Mouse (Mus musculus): Measurements from ENCODE around the gene Prkaca.
A peak's percentile ranks its signal among the peaks of the same experiment; 100 is the strongest.
"Not testable (repeated sequence)": the region's sequence is repeated elsewhere in the genome, so short reads cannot be mapped to it uniquely, and the experiment has no call there.

The Prkaca gene

DNA sequence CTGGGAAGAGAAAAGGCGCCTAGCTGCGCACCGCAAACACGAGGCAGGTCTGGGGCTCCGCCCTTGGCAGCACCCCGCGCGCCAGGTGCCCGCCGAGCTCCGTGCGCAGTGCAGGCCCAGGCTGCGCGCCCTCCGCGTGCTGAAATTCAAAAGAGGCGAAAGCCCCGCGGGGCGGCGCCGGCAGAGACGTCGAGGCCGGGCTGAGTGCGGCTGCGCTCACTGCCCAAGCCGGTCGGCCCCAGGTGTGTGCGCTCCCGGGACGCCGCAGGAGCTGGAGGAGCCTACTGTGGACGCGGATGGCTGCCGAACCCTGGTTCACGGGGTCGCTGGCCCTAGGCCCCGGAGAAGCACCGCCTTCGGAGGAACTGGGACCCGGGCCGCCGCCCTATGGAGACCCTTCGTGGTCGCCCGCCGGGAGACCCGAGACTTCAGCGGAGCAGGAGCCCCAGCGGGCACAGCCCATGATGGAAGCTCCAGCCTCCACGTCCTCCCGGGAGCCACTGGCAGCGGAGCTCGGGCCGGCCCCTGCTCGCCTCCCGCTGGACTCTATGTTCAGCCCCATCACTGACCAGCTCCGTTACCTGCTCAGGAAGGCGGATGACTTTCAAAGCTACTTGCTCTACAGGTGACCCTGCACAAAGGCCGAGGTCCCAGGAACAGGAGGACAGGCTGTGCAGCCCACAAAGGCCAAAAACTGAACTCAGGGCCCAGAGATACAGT, 28.6 kb downstream of the Prkaca start, which contains the start of gene 1700067K01Rik:
Gene 1700067K01Rik, plus strand, starts transcription at position 222 of the 720 bp plus-strand sequence.
- no peaks in the 10 kb centered on the region for H3K9me3 ChIP-seq (ENCODE audit: low read length)
- peak within 1 kb of the TSS; percentile 76 for H3K4me3 ChIP-seq (replicated peaks; ENCODE audit: low read length)
- peaks cover 61% of the 10 kb centered on the region for H3K4me1 ChIP-seq (replicated peaks; ENCODE audit: low read depth, low read length)
- peaks cover 24% of the 10 kb centered on the region for H3K27me3 ChIP-seq (ENCODE audit: insufficient read depth, low read length)
- TF ChIP-seq CTCF (conservative IDR thresholded peaks at IDR 0.05; ENCODE audit: low read length) (no peak), POU5F1 (IDR thresholded peaks at IDR 0.05; ENCODE audit: borderline replicate concordance, low read length) (no peak), NANOG (IDR thresholded peaks at IDR 0.05; ENCODE audit: borderline replicate concordance, low read length) (no peak)
- H3K36me3 ChIP-seq (ENCODE audit: insufficient read depth, low read length) = peaks cover 41% of the 10 kb centered on the region

- Histone ChIP-seq H3K4me1 (replicated peaks; ENCODE audit: low read depth, low read length) (peaks cover 69% of the 10 kb centered on the region), H3K9me3 (ENCODE audit: low read length) (no peaks in the 10 kb centered on the region), H3K36me3 (ENCODE audit: insufficient read depth, low read length) (peaks cover 41% of the 10 kb centered on the region), H3K4me3 (replicated peaks; ENCODE audit: low read length) (no peak overlapping the region), H3K27me3 (ENCODE audit: insufficient read depth, low read length) (peaks cover 23% of the 10 kb centered on the region)
- no peak for TF ChIP-seq CTCF (conservative IDR thresholded peaks at IDR 0.05; ENCODE audit: low read length)
Observed at GRCm38 (mm10) chr8:84002957-84003611, 30.3 kb downstream of the Prkaca start.

DNA sequence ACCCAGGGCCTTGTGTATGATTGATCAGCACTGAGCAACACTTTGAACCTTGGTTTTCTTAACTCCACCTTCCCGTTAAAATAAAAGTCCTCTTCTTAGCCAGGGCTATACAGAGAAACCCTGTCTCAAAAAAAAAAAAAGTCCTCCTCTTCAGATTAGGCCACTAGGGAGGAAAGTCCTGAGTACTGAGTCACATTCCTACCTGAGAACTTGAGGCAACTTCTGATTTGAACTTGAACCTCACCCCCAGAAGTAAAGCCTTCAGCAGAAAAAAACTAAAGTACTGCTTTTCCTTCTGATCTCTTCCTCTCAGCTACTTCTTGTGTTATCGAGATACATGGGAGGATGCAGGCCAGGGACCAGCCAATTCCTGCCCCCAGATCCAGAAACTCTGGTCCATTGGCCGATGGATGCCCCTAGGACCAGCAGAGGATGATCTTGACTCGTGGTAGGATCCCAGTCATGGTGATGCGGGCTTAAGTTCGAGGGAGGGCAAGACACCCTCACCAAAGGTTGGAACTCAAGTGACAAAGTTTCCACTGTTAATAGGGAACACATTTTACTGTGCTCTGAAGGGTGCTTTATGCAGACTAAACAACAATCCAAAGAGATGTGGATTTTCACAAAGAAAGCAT, 30.9 kb downstream of the Prkaca start:
- Histone ChIP-seq H3K27me3 (ENCODE audit: insufficient read depth, low read length) (peaks cover 23% of the 10 kb centered on the region), H3K4me1 (replicated peaks; ENCODE audit: low read depth, low read length) (peaks cover 74% of the 10 kb centered on the region), H3K36me3 (ENCODE audit: insufficient read depth, low read length) (peaks cover 41% of the 10 kb centered on the region), H3K4me3 (replicated peaks; ENCODE audit: low read length) (peak overlapping the region; percentile 80), H3K9me3 (ENCODE audit: low read length) (no peaks in the 10 kb centered on the region)
- TF ChIP-seq CTCF (conservative IDR thresholded peaks at IDR 0.05; ENCODE audit: low read length) (no peak), POU5F1 (IDR thresholded peaks at IDR 0.05; ENCODE audit: borderline replicate concordance, low read length) (no peak), NANOG (IDR thresholded peaks at IDR 0.05; ENCODE audit: borderline replicate concordance, low read length) (no peak)

GRCm38 (mm10) chr8:84004533-84005201, 31.9 kb downstream of the Prkaca start:
- H3K4me3 ChIP-seq (replicated peaks; ENCODE audit: low read length) = peak overlapping the region; percentile 80

GRCm38 (mm10) chr8:84005502-84005901, 32.7 kb downstream of the Prkaca start:
- peaks cover 23% of the 10 kb centered on the region for H3K27me3 ChIP-seq (ENCODE audit: insufficient read depth, low read length)
- peaks cover 74% of the 10 kb centered on the region for H3K4me1 ChIP-seq (replicated peaks; ENCODE audit: low read depth, low read length)
- peaks cover 23% of the 10 kb centered on the region for H3K36me3 ChIP-seq (ENCODE audit: insufficient read depth, low read length)
- not testable (repeated sequence) for H3K4me3 ChIP-seq (replicated peaks; ENCODE audit: low read length); H3K9me3 ChIP-seq (ENCODE audit: low read length)

More at GRCm38 (mm10) chr8:84004533-84005201, 31.9 kb downstream of the Prkaca start:
- peaks cover 71% of the 10 kb centered on the region for H3K4me1 ChIP-seq (replicated peaks; ENCODE audit: low read depth, low read length)
- H3K9me3 ChIP-seq (ENCODE audit: low read length) = no peaks in the 10 kb centered on the region
- peaks cover 19% of the 10 kb centered on the region for H3K27me3 ChIP-seq (ENCODE audit: insufficient read depth, low read length)
- TF ChIP-seq NANOG (IDR thresholded peaks at IDR 0.05; ENCODE audit: borderline replicate concordance, low read length) (no peak), POU5F1 (IDR thresholded peaks at IDR 0.05; ENCODE audit: borderline replicate concordance, low read length) (no peak), CTCF (conservative IDR thresholded peaks at IDR 0.05; ENCODE audit: low read length) (no peak)
- H3K36me3 ChIP-seq (ENCODE audit: insufficient read depth, low read length) = peaks cover 31% of the 10 kb centered on the region

- H3K4me3 ChIP-seq (replicated peaks; ENCODE audit: low read length) = no peak overlapping the region
- peaks cover 1% of the 10 kb centered on the region for H3K36me3 ChIP-seq (ENCODE audit: insufficient read depth, low read length)
- peaks cover 36% of the 10 kb centered on the region for H3K27me3 ChIP-seq (ENCODE audit: insufficient read depth, low read length)
- no peak for TF ChIP-seq NANOG (IDR thresholded peaks at IDR 0.05; ENCODE audit: borderline replicate concordance, low read length)
- peak; percentile 38 for TF ChIP-seq CTCF (conservative IDR thresholded peaks at IDR 0.05; ENCODE audit: low read length)
- no peak for TF ChIP-seq POU5F1 (IDR thresholded peaks at IDR 0.05; ENCODE audit: borderline replicate concordance, low read length)
- peaks cover 71% of the 10 kb centered on the region for H3K4me1 ChIP-seq (replicated peaks; ENCODE audit: low read depth, low read length)
- no peaks in the 10 kb centered on the region for H3K9me3 ChIP-seq (ENCODE audit: low read length)
Observed at GRCm38 (mm10) chr8:84008362-84008761, 35.6 kb downstream of the Prkaca start.

- TF ChIP-seq NANOG (IDR thresholded peaks at IDR 0.05; ENCODE audit: borderline replicate concordance, low read length) (no peak), CTCF (conservative IDR thresholded peaks at IDR 0.05; ENCODE audit: low read length) (peak; percentile 48), POU5F1 (IDR thresholded peaks at IDR 0.05; ENCODE audit: borderline replicate concordance, low read length) (no peak)
- Histone ChIP-seq H3K4me1 (replicated peaks; ENCODE audit: low read depth, low read length) (peaks cover 61% of the 10 kb centered on the region), H3K36me3 (ENCODE audit: insufficient read depth, low read length) (no peaks in the 10 kb centered on the region), H3K9me3 (ENCODE audit: low read length) (no peaks in the 10 kb centered on the region), H3K27me3 (ENCODE audit: insufficient read depth, low read length) (peaks cover 39% of the 10 kb centered on the region), H3K4me3 (replicated peaks; ENCODE audit: low read length) (peak overlapping the region; percentile 82)
Observed at GRCm38 (mm10) chr8:84009876-84010275, 37.1 kb downstream of the Prkaca start.

All from E14TG2a.4 (cell line).